Mouse (Mus musculus) stomach, embryonic 16.5 days (tissue): ENCODE measurements around the gene Fgf7. TPM values are rescaled to one million over a fixed set of nuclear protein-coding genes. Genes with fewer than 3 reads are reported as not detected.
A peak's percentile ranks its signal among the peaks of the same experiment; 100 is the strongest.

ENCODE experiments used
- ATAC-seq: fragments of 200-750 bp; cut with Nextera tagmentation; 2 replicates; pipeline ENCODE4 v1.8.0; 2017; ENCODE audit warnings: moderate number of reproducible peaks, moderate TSS enrichment; ENCODE audit not compliant: insufficient read depth, low FRiP score
- H3K27ac ChIP-seq: fragments of 300-500 bp; sonication (generic); 2 replicates; pipeline ENCODE4 v1.5.1; 2014; ENCODE audit warnings: low read length
- H3K27me3 ChIP-seq: fragments of 300-500 bp; sonication (generic); 2 replicates; pipeline ENCODE4 v1.6.1; 2014; ENCODE audit warnings: low read length, control low read depth, mixed read lengths; ENCODE audit not compliant: control insufficient read depth, insufficient read depth
- H3K36me3 ChIP-seq: fragments of 300-500 bp; sonication (generic); 2 replicates; pipeline ENCODE4 v1.6.1; 2014; ENCODE audit warnings: low read length; ENCODE audit not compliant: control insufficient read depth, insufficient read depth
- H3K4me1 ChIP-seq: fragments of 300-500 bp; sonication (generic); 2 replicates; pipeline ENCODE4 v1.6.1; 2014; ENCODE audit warnings: low read length, control low read depth, mixed read lengths; ENCODE audit not compliant: control insufficient read depth, insufficient read depth
- H3K4me2 ChIP-seq: fragments of 300-500 bp; sonication (generic); 2 replicates; pipeline ENCODE4 v1.6.1; 2014; ENCODE audit warnings: low read depth, low read length, mixed read lengths
- H3K4me3 ChIP-seq: fragments of 300-500 bp; sonication (generic); replicated peaks from 2 replicates; pipeline ENCODE4 v1.5.1; 2014; ENCODE audit warnings: mild to moderate bottlenecking, low read length
- H3K9ac ChIP-seq: fragments of 300-500 bp; sonication (generic); 2 replicates; pipeline ENCODE4 v1.6.1; 2014; ENCODE audit warnings: low read length
- H3K9me3 ChIP-seq: fragments of 300-500 bp; sonication (generic); replicated peaks from 2 replicates; pipeline ENCODE4 v1.6.1; 2016; ENCODE audit warnings: low read length, control low read depth; ENCODE audit not compliant: control insufficient read depth
- WGBS: fragments of 180-500 bp; shearing (Covaris S2); extraction: QIAGEN DNeasy Blood & Tissue Kit; methylation state at CpG from one replicate; pipeline ENCODE4 v1.1.7; 2014; 5-methylcytosine and 5-hydroxymethylcytosine counted together
- polyA plus RNA-seq: library from polyadenylated mRNA; unstranded; fragments of >200 nt; fragmentation: Nextera tagmentation; extraction: Ambion mirVana; gene quantifications from 2 replicates; pipeline ENCODE4 v1.2.1, GENCODE M21; 2015

Fgf7 gene
- polyA plus RNA-seq, 1 experiment from 2014 or later = 6.7 TPM

- WGBS = 36% methylated on average over 6 of the region's 6 CpGs
- H3K4me3 ChIP-seq = no peak overlapping the region
- no peaks in the 10 kb centered on the region for H3K9me3 ChIP-seq
- no peaks in the 10 kb centered on the region for H3K4me1 ChIP-seq
- ATAC-seq = no peak
- H3K36me3 ChIP-seq = no peaks in the 10 kb centered on the region
- no peak overlapping the region for H3K9ac ChIP-seq
- H3K27ac ChIP-seq = no peak overlapping the region
- H3K4me2 ChIP-seq = no peak overlapping the region
- H3K27me3 ChIP-seq = no peaks in the 10 kb centered on the region
Measured at GRCm38 (mm10) chr2:126052749-126053557, 18.5 kb downstream of the Fgf7 start.

- no peaks in the 10 kb centered on the region for H3K27me3 ChIP-seq
- no peak overlapping the region for H3K4me2 ChIP-seq
- WGBS = 56% methylated on average over 5 of the region's 5 CpGs
- no peaks in the 10 kb centered on the region for H3K4me1 ChIP-seq
- no peaks in the 10 kb centered on the region for H3K9me3 ChIP-seq
- H3K27ac ChIP-seq = no peak overlapping the region
- H3K4me3 ChIP-seq = no peak overlapping the region
- H3K9ac ChIP-seq = no peak overlapping the region
- ATAC-seq = no peak
- no peaks in the 10 kb centered on the region for H3K36me3 ChIP-seq
Measured at GRCm38 (mm10) chr2:126053657-126054056, 19.2 kb downstream of the Fgf7 start.

GRCm38 (mm10) chr2:126060595-126060994 is 26.1 kb downstream of the Fgf7 start:
- H3K4me3 ChIP-seq = no peak overlapping the region
- whole genome bisulfite sequencing = 49% methylated on average over 4 of the region's 4 CpGs
- no peaks in the 10 kb centered on the region for H3K27me3 ChIP-seq
- H3K9me3 ChIP-seq = no peaks in the 10 kb centered on the region
- H3K4me1 ChIP-seq = peaks cover 5% of the 10 kb centered on the region
- no peak overlapping the region for H3K9ac ChIP-seq
- ATAC-seq = peak; percentile 71; the same call in 1 of the 2 replicates
- no peaks in the 10 kb centered on the region for H3K36me3 ChIP-seq
- peak overlapping the region; percentile 60 for H3K27ac ChIP-seq
- 0 out of 2 replicates have a peak overlapping the region, but pooled peaks have one; percentile 0 for H3K4me2 ChIP-seq

GRCm38 (mm10) chr2:126061037-126061773 is 26.7 kb downstream of the Fgf7 start:
- Histone ChIP-seq H3K27me3 (no peaks in the 10 kb centered on the region), H3K36me3 (no peaks in the 10 kb centered on the region), H3K4me1 (peaks cover 5% of the 10 kb centered on the region), H3K9ac (no peak overlapping the region), H3K4me3 (no peak overlapping the region), H3K4me2 (0 out of 2 replicates have a peak overlapping the region, but pooled peaks have one; percentile 0), H3K27ac (peak overlapping the region; percentile 60), H3K9me3 (no peaks in the 10 kb centered on the region)
- 50% methylated on average over 17 of the region's 17 CpGs for WGBS
- peak; percentile 76; the same call in 1 of the 2 replicates for ATAC-seq

GRCm38 (mm10) chr2:126062876-126063275 is 28.4 kb downstream of the Fgf7 start:
- ATAC-seq = no peak
- no peak overlapping the region for H3K9ac ChIP-seq
- no peaks in the 10 kb centered on the region for H3K36me3 ChIP-seq
- H3K4me1 ChIP-seq = peaks cover 5% of the 10 kb centered on the region
- no peaks in the 10 kb centered on the region for H3K9me3 ChIP-seq
- no peak overlapping the region; the same call in 1 of the 2 replicates for H3K27ac ChIP-seq
- 64% methylated on average over 7 of the region's 7 CpGs for WGBS
- H3K4me3 ChIP-seq = no peak overlapping the region
- no peak overlapping the region for H3K4me2 ChIP-seq
- H3K27me3 ChIP-seq = no peaks in the 10 kb centered on the region

- no peak overlapping the region for H3K9ac ChIP-seq
- H3K4me3 ChIP-seq = no peak overlapping the region
- H3K9me3 ChIP-seq = no peaks in the 10 kb centered on the region
- H3K4me1 ChIP-seq = peaks cover 5% of the 10 kb centered on the region
- no peak overlapping the region for H3K27ac ChIP-seq
- WGBS = 33% methylated on average over 2 of the region's 2 CpGs
- no peak for ATAC-seq
- no peaks in the 10 kb centered on the region for H3K27me3 ChIP-seq
- H3K4me2 ChIP-seq = no peak overlapping the region
- H3K36me3 ChIP-seq = no peaks in the 10 kb centered on the region
Measured at GRCm38 (mm10) chr2:126064814-126065213, 30.4 kb downstream of the Fgf7 start.

GRCm38 (mm10) chr2:126065303-126065856 is 30.9 kb downstream of the Fgf7 start:
- WGBS = 61% methylated on average over 3 of the region's 3 CpGs
- H3K9ac ChIP-seq = no peak overlapping the region
- H3K4me1 ChIP-seq = peaks cover 5% of the 10 kb centered on the region
- no peaks in the 10 kb centered on the region for H3K36me3 ChIP-seq
- no peaks in the 10 kb centered on the region for H3K27me3 ChIP-seq
- H3K9me3 ChIP-seq = no peaks in the 10 kb centered on the region
- H3K4me3 ChIP-seq = no peak overlapping the region
- ATAC-seq = no peak
- H3K4me2 ChIP-seq = no peak overlapping the region
- no peak overlapping the region for H3K27ac ChIP-seq

GRCm38 (mm10) chr2:126069740-126070139 is 35.3 kb downstream of the Fgf7 start:
- Histone ChIP-seq H3K9ac (no peak overlapping the region), H3K4me1 (no peaks in the 10 kb centered on the region), H3K4me3 (no peak overlapping the region), H3K27me3 (no peaks in the 10 kb centered on the region), H3K27ac (no peak overlapping the region), H3K36me3 (no peaks in the 10 kb centered on the region), H3K9me3 (no peaks in the 10 kb centered on the region), H3K4me2 (no peak overlapping the region)
- no peak for ATAC-seq
- WGBS = 72% methylated on average over 1 of the region's 1 CpGs

GRCm38 (mm10) chr2:126073744-126074143 is 39.3 kb downstream of the Fgf7 start:
- Histone ChIP-seq H3K36me3 (no peaks in the 10 kb centered on the region), H3K9me3 (no peaks in the 10 kb centered on the region), H3K4me3 (no peak overlapping the region), H3K9ac (no peak overlapping the region), H3K4me2 (no peak overlapping the region), H3K27ac (no peak overlapping the region), H3K27me3 (no peaks in the 10 kb centered on the region), H3K4me1 (no peaks in the 10 kb centered on the region)
- ATAC-seq = no peak
- WGBS = 68% methylated on average over 4 of the region's 4 CpGs
